In the genomic region with DNA sequence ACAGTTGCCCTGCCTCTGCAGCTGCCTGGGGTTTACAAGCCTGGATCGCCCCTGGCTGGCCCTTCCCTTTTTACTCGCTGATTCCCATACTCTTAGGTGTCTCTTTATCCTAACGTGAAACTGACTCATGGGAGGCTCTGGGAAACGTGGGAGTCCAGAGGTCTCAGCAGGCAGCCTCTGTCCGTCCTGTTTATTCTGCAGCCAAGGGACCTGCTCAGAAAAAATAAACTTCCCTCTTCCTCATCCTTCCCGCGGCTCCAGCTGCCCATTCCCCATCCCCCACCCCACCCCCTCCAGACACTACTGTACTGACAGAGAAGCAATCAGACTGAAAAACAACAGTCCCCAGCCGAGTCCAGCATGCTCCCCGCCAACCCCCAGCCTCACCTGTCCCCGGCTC, we compare ENCODE assay signal across 15 mouse cellular contexts. TPM values are rescaled to one million over a fixed set of nuclear protein-coding genes. Genes with fewer than 3 reads are reported as not detected.
DNase-seq lines count a peak whose midpoint lies in the region; ATAC-seq and TF ChIP-seq lines count a peak whose summit lies in the region.
"Had no signal": no experiment of that assay in that cellular context is flagged by ENCODE, and none has a peak within 500 bp of the region (broad histone marks: within the 10 kb centered on the region; RNA-seq: fewer than 3 reads in every experiment).

No protein-coding gene starts in this region.

- H3K4me1 ChIP-seq in heart, embryonic 10.5 days: peaks cover 46% of the 10 kb centered on the region
- H3K4me1 ChIP-seq in kidney, embryonic 16.5 days (ENCODE audit: insufficient read depth, low read length): peaks cover 13% of the 10 kb centered on the region
- H3K4me1 ChIP-seq in cortical plate, adult 2 months (ENCODE audit: control insufficient read depth, insufficient read depth, low read length): no peaks in the 10 kb centered on the region
- H3K4me1 ChIP-seq: hindbrain, embryonic 15.5 days had no signal

- H3K9me3 ChIP-seq in heart, embryonic 10.5 days: peaks cover 12% of the 10 kb centered on the region
- no peaks in the 10 kb centered on the region for H3K9me3 ChIP-seq in kidney, embryonic 16.5 days (ENCODE audit: low read length)
- H3K9me3 ChIP-seq: hindbrain, embryonic 15.5 days had no signal

- peaks cover 75% of the 10 kb centered on the region for H3K36me3 ChIP-seq in heart, embryonic 10.5 days
- peaks cover 31% of the 10 kb centered on the region for H3K36me3 ChIP-seq in kidney, embryonic 16.5 days (ENCODE audit: insufficient read depth, low read length)

- ATAC-seq in kidney, embryonic 16.5 days (ENCODE audit: low FRiP score, low TSS enrichment): peak; percentile 18; the same call in 1 of the 2 replicates
- ATAC-seq: forebrain, postnatal 0 days had no signal

- H3K4me3 ChIP-seq in heart, embryonic 10.5 days: peak overlapping the region; percentile 24
- H3K4me3 ChIP-seq in kidney, embryonic 16.5 days (ENCODE audit: low read length): no peak overlapping the region
- no peak overlapping the region for H3K4me3 ChIP-seq in cortical plate, adult 2 months (ENCODE audit: insufficient read depth, low read length)
- H3K4me3 ChIP-seq: hindbrain, embryonic 15.5 days had no signal

- H3K27me3 ChIP-seq in heart, embryonic 10.5 days (ENCODE audit: insufficient read depth, poor library complexity, severe bottlenecking): peaks cover 71% of the 10 kb centered on the region
- H3K27me3 ChIP-seq in kidney, embryonic 16.5 days (ENCODE audit: insufficient read depth, low read length): no peaks in the 10 kb centered on the region
- H3K27me3 ChIP-seq: hindbrain, embryonic 15.5 days had no signal

- no peak for TF ChIP-seq CTCF in cortical plate, adult 2 months (IDR thresholded peaks at IDR 0.05; ENCODE audit: extremely low read depth, insufficient read depth, low read length)

- no peak for DNase-seq in heart, embryonic 10.5 days (ENCODE audit: low spot score)
- DNase-seq in heart, adult 8-10 months (ENCODE audit: low spot score): no peak
- no peak for DNase-seq in kidney, adult 9 months
- DNase-seq in lung, postnatal 25 days (ENCODE audit: low spot score): peak; percentile 48
- DNase-seq in cerebellum, adult 18-20 months: no peak
- no peak for DNase-seq in cerebellum, postnatal 10 days
- DNase-seq: adrenal gland, adult 8-10 months; cerebellum, postnatal 14 days; forebrain, postnatal 0 days had no signal

- H3K27ac ChIP-seq in heart, embryonic 10.5 days: peak overlapping the region; percentile 59
- H3K27ac ChIP-seq in kidney, embryonic 16.5 days (ENCODE audit: low read length): no peak overlapping the region
- H3K27ac ChIP-seq in cortical plate, adult 2 months (ENCODE audit: insufficient read depth, low read length): peak overlapping the region; percentile 69; the same call in 1 of the 2 replicates
- H3K27ac ChIP-seq: hindbrain, embryonic 15.5 days had no signal

- TF ChIP-seq POLR2A in cortical plate, adult 2 months (IDR thresholded peaks at IDR 0.05; ENCODE audit: extremely low read depth, insufficient read depth, low read length): no peak

- no peak overlapping the region for H3K9ac ChIP-seq in kidney, embryonic 16.5 days (replicated peaks; ENCODE audit: low read length)
- H3K9ac ChIP-seq: forebrain, postnatal 0 days; hindbrain, embryonic 15.5 days had no signal

- WGBS in heart, embryonic 10.5 days: 11% methylated on average over 10 of the region's 10 CpGs
- WGBS in kidney, embryonic 16.5 days: 9% methylated on average over 10 of the region's 10 CpGs

- no peak overlapping the region for H3K4me2 ChIP-seq in kidney, embryonic 16.5 days (replicated peaks; ENCODE audit: low read depth, low read length)
- H3K4me2 ChIP-seq: hindbrain, embryonic 15.5 days; liver, embryonic 11.5 days had no signal

RNA-seq across cellular contexts. Expression of a gene that starts 37.0 kb away (rescaled TPM):
- polyA plus RNA-seq in heart, embryonic 10.5 days (2016; fragmentation: Nextera tagmentation; extraction: Ambion mirVana): 34.2 and 40.8 TPM in 2 replicates
- 10 to 100 TPM; 11.3 to 21.8 (median 12.9) TPM for total RNA-seq in heart, adult 8-10 months (2022)
- polyA plus RNA-seq in kidney, embryonic 16.5 days (2015; fragmentation: Nextera tagmentation; extraction: Ambion mirVana): 39.5 and 40.2 TPM in 2 replicates
- polyA plus RNA-seq in cortical plate, adult 2 months (2012; rRNA removed): 10.3 and 13.1 TPM in 2 replicates

RNA-seq across cellular contexts. Expression of a gene that starts 48.7 kb away (rescaled TPM):
- not detected in 2 replicates for polyA plus RNA-seq in heart, embryonic 10.5 days (2016; fragmentation: Nextera tagmentation; extraction: Ambion mirVana)
- under 1 TPM in 2 of 4 experiments, not detected in 2; 0.16 to 0.23 TPM for total RNA-seq in heart, adult 8-10 months (2022)
- polyA plus RNA-seq in kidney, embryonic 16.5 days (2015; fragmentation: Nextera tagmentation; extraction: Ambion mirVana): not detected in 2 replicates
- polyA plus RNA-seq in cortical plate, adult 2 months (2012; rRNA removed): 0.11 TPM in 1 of 2 replicates, not detected in the other
- total RNA-seq: forebrain, postnatal 0 days; gastrocnemius, postnatal 4 days; left cerebral cortex, adult 8-10 months had no signal
- polyA plus RNA-seq: forebrain, postnatal 0 days; hindbrain, embryonic 15.5 days had no signal
